Mouse (Mus musculus) ovary, adult 2 months (tissue): Measurements from ENCODE around the gene Timm50. TPM values are rescaled to one million over a fixed set of nuclear protein-coding genes. Genes with fewer than 3 reads are reported as not detected.

Experiments
- polyA plus RNA-seq: library from polyadenylated mRNA; depleted of rRNA; stranded (reverse); fragments of >200 nt; gene quantifications from 2 replicates; pipeline ENCODE4 v1.2.3, GENCODE M21; 2012; rRNA removed

Timm50 gene
- polyA plus RNA-seq = 104 and 109 TPM in 2 replicates

GRCm38 (mm10) chr7:28311926-28312543 is at the start of gene Timm50:
Timm50 (minus strand) TSS chr7:28312072.

GRCm38 (mm10) chr7:28350155-28350883 is 38.4 kb upstream of the Timm50 start, which contains the start of gene Rps16:
Rps16 (plus strand) TSS chr7:28350652.

GRCm38 (mm10) chr7:28338108-28338998 is 26.5 kb upstream of the Timm50 start, which contains the start of gene Supt5:
Supt5 (minus strand) TSS chr7:28338746.

GRCm38 (mm10) chr7:28301616-28302433 is 10.0 kb downstream of the Timm50 start, which contains the start of gene Dll3:
Dll3 (minus strand) TSS chr7:28302238.

GRCm38 (mm10) chr7:28290638-28291590 is 21.0 kb downstream of the Timm50 start, which contains the start of gene Selenov:
Selenov (minus strand) TSS chr7:28291186.

GRCm38 (mm10) chr7:28277615-28278278 is 34.1 kb downstream of the Timm50 start, which contains the start of gene Eid2b:
Eid2b (plus strand) TSS chr7:28277739.

GRCm38 (mm10) chr7:28267129-28268041 is 44.5 kb downstream of the Timm50 start, which contains the start of gene Eid2:
Eid2 (plus strand) TSS chr7:28267881.

Other genes starting within 250 kb of the Timm50 start
- 24.0 and 60.8 TPM in 2 replicates for gene Fcgbp, start 240.8 kb downstream of the Timm50 start, polyA plus RNA-seq
- 0.12 and 0.15 TPM in 2 replicates for gene 9530053A07Rik, start 182.6 kb downstream of the Timm50 start, polyA plus RNA-seq
- 53.6 and 78.1 TPM in 2 replicates for gene Fbl, start 142.4 kb downstream of the Timm50 start, polyA plus RNA-seq
- gene Dyrk1b, start 132.6 kb downstream of the Timm50 start, polyA plus RNA-seq = 57.1 and 60.7 TPM in 2 replicates
- 25.5 and 40.8 TPM in 2 replicates for gene Eid2, start 44.2 kb downstream of the Timm50 start, polyA plus RNA-seq
- gene Eid2b, start 34.3 kb downstream of the Timm50 start, polyA plus RNA-seq = 16.8 and 23.9 TPM in 2 replicates
- 0.12 and 0.46 TPM in 2 replicates for gene Selenov, start 20.9 kb downstream of the Timm50 start, polyA plus RNA-seq
- gene Dll3, start 9.8 kb downstream of the Timm50 start, polyA plus RNA-seq = 0.38 and 0.45 TPM in 2 replicates
- 140 and 172 TPM in 2 replicates for gene Supt5, start 26.7 kb upstream of the Timm50 start, polyA plus RNA-seq
- 1,842 and 2,300 TPM in 2 replicates for gene Rps16, start 38.6 kb upstream of the Timm50 start, polyA plus RNA-seq
- gene Plekhg2, start 60.5 kb upstream of the Timm50 start, polyA plus RNA-seq = 48.3 and 50.7 TPM in 2 replicates
- 50.2 and 54.2 TPM in 2 replicates for gene Zfp36, start 68.2 kb upstream of the Timm50 start, polyA plus RNA-seq
- 93.8 and 104 TPM in 2 replicates for gene Med29, start 80.6 kb upstream of the Timm50 start, polyA plus RNA-seq
- gene Paf1, start 80.9 kb upstream of the Timm50 start, polyA plus RNA-seq = 118 and 195 TPM in 2 replicates
- gene Gmfg, start 125.4 kb upstream of the Timm50 start, polyA plus RNA-seq = 2.0 and 2.8 TPM in 2 replicates
- gene Lrfn1, start 139.9 kb upstream of the Timm50 start, polyA plus RNA-seq = 38.7 and 38.9 TPM in 2 replicates
- gene Ifnl2, start 198.4 kb upstream of the Timm50 start, polyA plus RNA-seq = not detected in 2 replicates
- gene Ifnl3, start 210.8 kb upstream of the Timm50 start, polyA plus RNA-seq = not detected in 2 replicates
- gene Sycn, start 228.8 kb upstream of the Timm50 start, polyA plus RNA-seq = 0.73 and 4.9 TPM in 2 replicates
- gene Nccrp1, start 235.2 kb upstream of the Timm50 start, polyA plus RNA-seq = 0.08 TPM in 1 of 2 replicates, not detected in the other